Mouse (Mus musculus) E14TG2a.4 (cell line): ENCODE measurements around the gene Arl14.
"Not testable (repeated sequence)": the region's sequence is repeated elsewhere in the genome, so short reads cannot be mapped to it uniquely, and the experiment has no call there.

Experiments used
- H3K27me3 ChIP-seq: 2 replicates; pipeline ENCODE4 v1.6.1; 2014; ENCODE audit warnings: low read length, control low read depth; ENCODE audit not compliant: insufficient read depth
- H3K36me3 ChIP-seq: 2 replicates; pipeline ENCODE4 v1.6.1; 2014; ENCODE audit warnings: low read length, control low read depth; ENCODE audit not compliant: insufficient read depth
- H3K4me1 ChIP-seq: replicated peaks from 2 replicates; pipeline ENCODE4 v1.6.1; 2014; ENCODE audit warnings: low read depth, low read length, control low read depth
- H3K4me3 ChIP-seq: replicated peaks from 2 replicates; pipeline ENCODE4 v1.5.1; 2014; ENCODE audit warnings: mild to moderate bottlenecking, low read length
- H3K9me3 ChIP-seq: 2 replicates; pipeline ENCODE4 v1.6.1; 2014; ENCODE audit warnings: low read length, control low read depth
- CTCF ChIP-seq: conservative IDR thresholded peaks from 2 replicates; pipeline ENCODE4 v1.5.1; 2014; ENCODE audit warnings: low read length
- NANOG ChIP-seq: IDR thresholded peaks from 2 replicates; pipeline ENCODE4 v1.6.1; 2014; ENCODE audit warnings: borderline replicate concordance, low read length, mixed read lengths
- POU5F1 ChIP-seq: IDR thresholded peaks from 2 replicates; pipeline ENCODE4 v1.6.1; 2014; ENCODE audit warnings: low read length, borderline replicate concordance

Arl14 gene

DNA sequence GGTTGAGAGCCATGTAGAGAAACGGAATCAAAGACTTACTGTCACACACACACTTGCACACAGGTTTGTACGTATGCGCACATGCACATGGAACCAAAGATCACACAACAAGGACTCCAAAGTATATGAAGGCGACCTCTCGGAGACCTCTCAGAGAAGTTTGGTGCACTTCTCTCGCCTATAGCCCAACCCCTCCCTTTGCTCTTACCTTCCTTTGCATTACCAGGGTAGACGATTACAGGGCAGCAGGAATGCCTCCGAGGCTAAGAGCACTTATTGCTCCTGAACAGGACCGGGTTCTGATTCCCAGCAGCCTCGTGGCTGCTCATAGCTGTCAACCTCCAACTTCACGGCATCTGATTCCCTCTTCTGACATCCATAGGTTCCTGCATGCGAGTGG lies 14.3 kb downstream of the Arl14 start:
- H3K4me1 ChIP-seq = peaks cover 22% of the 10 kb centered on the region
- H3K36me3 ChIP-seq = no peaks in the 10 kb centered on the region
- H3K27me3 ChIP-seq = 0 out of 2 replicates have a peak, but pooled peaks cover 5% of the 10 kb centered on the region
- TF ChIP-seq POU5F1 (no peak), CTCF (no peak), NANOG (no peak)
- H3K9me3 ChIP-seq = no peaks in the 10 kb centered on the region
- H3K4me3 ChIP-seq = no peak overlapping the region

DNA sequence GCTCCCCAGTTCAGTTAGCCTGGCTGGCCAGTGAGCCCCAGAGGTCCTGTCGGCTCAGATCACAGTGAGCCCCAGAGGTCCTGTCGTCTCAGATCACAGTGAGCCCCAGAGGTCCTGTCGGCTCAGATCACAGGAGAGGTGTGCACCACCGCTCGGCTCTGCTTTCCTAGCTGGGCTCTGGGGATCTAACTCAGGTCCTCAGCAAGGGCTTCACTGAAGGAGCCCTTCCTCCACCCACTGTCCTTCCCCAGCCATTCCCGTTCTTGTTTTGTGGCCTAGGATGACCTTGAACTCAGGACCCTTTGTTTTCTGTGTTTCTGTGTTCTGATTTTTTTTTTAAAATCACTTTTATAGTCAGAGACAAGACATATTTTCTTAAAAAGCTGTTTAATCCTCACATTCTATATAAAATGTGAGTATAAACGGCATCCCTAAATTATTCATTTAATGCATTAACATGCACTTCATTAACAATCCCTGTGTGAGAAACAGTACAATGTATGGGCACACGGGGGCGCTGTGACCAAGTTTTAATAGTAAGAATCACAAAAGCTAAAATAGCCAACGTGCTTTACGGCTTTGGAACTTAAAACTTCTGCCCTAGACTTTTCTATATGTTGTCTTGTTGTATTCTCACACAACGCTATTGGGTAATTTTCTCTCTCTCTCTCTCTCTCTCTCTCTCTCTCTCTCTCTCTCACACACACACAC lies 16.1 kb downstream of the Arl14 start:
- Histone ChIP-seq H3K4me1 (peaks cover 19% of the 10 kb centered on the region), H3K36me3 (no peaks in the 10 kb centered on the region), H3K4me3 (no peak overlapping the region), H3K27me3 (0 out of 2 replicates have a peak, but pooled peaks cover 5% of the 10 kb centered on the region), H3K9me3 (no peaks in the 10 kb centered on the region)
- TF ChIP-seq CTCF = peak; percentile 66
- no peak for TF ChIP-seq POU5F1

DNA sequence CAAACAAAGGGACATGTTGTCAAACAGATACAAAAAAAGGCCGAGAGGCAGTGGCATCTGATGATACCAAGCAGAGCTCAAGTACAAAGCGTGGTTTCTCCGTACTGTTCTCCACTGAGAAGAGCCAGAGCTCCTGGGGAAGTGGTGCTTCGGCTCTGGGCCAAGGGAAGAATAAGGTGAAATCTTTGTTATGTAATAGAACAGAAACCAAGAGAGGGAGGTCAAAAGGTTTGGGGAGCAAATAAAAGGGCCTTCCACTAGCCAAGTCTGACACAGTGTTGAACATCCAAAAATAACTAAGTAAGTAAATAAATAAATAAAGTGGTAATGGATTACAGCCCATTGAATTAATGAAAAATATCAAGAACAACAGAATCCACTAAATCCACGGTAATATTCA lies 17.0 kb downstream of the Arl14 start:
- Histone ChIP-seq H3K4me1 (peaks cover 9% of the 10 kb centered on the region), H3K4me3 (no peak overlapping the region), H3K36me3 (no peaks in the 10 kb centered on the region), H3K9me3 (no peaks in the 10 kb centered on the region), H3K27me3 (0 out of 2 replicates have a peak, but pooled peaks cover 5% of the 10 kb centered on the region)
- TF ChIP-seq POU5F1 = no peak
- TF ChIP-seq CTCF = no peak
- TF ChIP-seq NANOG = no peak

DNA sequence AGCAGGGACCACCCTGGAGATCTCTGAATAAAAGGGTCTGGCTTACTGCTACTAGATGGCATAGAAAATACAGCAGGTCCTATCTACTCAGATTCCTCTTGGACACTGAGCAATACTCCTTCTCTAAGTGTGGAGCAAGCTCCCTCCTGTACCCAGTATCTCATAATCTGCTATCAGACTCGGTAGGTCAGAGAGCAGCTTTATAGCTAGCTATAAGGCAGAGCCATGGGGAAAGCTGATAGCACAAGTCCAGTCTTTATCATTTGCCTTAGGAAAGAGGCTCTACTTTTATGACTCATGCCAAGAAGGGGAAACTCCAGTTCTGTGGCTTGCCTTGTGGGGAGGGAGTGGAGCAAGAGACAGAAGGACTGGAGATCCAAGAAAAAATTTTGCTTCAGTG lies 18.8 kb downstream of the Arl14 start:
- Histone ChIP-seq H3K36me3 (no peaks in the 10 kb centered on the region), H3K9me3 (no peaks in the 10 kb centered on the region), H3K4me3 (no peak overlapping the region), H3K27me3 (0 out of 2 replicates have a peak, but pooled peaks cover 5% of the 10 kb centered on the region), H3K4me1 (no peaks in the 10 kb centered on the region; the same call in 1 of the 2 replicates)
- TF ChIP-seq CTCF (no peak), POU5F1 (no peak), NANOG (no peak)

DNA sequence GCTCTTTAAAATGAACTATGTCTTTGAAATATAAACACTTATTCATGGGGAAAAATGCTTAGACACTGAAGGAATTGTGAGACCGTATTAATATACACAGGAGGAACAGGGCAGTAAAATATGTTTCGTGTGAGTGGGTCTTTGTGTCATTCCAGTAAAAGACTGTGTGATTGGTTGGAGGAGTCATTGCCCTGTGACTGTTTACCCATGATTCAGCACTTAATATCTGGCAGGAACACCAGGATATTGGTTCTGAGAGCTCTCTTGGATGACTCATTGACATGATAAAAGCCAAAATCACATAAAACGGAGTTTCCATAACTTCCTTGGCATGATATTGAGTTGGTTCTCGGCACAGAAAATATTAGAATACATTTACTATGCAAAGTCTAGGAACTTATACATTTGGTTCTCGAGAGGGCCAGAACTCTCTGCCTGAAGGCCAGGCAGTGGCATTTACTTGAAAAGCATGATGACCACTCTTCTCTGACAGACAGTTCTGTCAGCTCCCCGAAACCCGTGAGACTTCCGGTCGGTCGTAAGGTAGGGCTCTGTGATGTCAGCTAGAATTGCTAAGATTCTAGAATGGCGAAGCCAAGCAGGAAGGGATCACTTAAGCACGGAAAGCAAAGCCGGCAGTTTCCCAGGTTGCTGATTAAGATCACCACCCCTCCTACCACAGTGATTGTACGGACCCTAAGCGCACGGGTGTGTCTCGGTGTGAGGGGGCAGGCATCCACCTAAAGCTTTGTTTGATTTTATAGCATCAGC lies 31.1 kb downstream of the Arl14 start:
- no peak for TF ChIP-seq CTCF
- no peak for TF ChIP-seq NANOG
- no peak for TF ChIP-seq POU5F1
- Histone ChIP-seq H3K4me3 (no peak overlapping the region), H3K9me3 (no peaks in the 10 kb centered on the region), H3K36me3 (no peaks in the 10 kb centered on the region), H3K27me3 (peaks cover 6% of the 10 kb centered on the region; the same call in 1 of the 2 replicates), H3K4me1 (no peaks in the 10 kb centered on the region)

DNA sequence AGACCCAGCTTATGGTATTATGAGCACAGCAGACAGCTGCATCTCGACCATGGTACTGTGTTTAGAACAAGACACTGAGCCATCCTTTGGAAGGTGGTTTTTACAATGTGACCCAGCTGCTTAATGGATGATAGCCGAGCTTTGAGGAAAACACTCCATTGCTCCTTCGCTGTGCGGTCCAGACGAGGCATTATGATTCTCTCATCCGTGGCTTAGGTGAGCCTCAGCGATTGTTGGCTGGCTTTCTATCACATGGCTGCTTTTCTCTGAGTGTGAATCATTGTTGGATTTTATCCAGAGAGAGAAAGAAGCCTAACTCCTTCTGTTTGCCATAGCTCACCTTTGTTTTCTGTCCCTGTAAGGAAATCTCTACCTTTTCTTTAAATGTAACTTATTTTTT lies 32.5 kb downstream of the Arl14 start:
- H3K27me3 ChIP-seq = peaks cover 6% of the 10 kb centered on the region; the same call in 1 of the 2 replicates
- H3K4me3 ChIP-seq = no peak overlapping the region
- no peaks in the 10 kb centered on the region for H3K4me1 ChIP-seq
- no peaks in the 10 kb centered on the region for H3K9me3 ChIP-seq
- no peaks in the 10 kb centered on the region for H3K36me3 ChIP-seq
- no peak for TF ChIP-seq POU5F1
- no peak for TF ChIP-seq NANOG
- TF ChIP-seq CTCF = no peak

DNA sequence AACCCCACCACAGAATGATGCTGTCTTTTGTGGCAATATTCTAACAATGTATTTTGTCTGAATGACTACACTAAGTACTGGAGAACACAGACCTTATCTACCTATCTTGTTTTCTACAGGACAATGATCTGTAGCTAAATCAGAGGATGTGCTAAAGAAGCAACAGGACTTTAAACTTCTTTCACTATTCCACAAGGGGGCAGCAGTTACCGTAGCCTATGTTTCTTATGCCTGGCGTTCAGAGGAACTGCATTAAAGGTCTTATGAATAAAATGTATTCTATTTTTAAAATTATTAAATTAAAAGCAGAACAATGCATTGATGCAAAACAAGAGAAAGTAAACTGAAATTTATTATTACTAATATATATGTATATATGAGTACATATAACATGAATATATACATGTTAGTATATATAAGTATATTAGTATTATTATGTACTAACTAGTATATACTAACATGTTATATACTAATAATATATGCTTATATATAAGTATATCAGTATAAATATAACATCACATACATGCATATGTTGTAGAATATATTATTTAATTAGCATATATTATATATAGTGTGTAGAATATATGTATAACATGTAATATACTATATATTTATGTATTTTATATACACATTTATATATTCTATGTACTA lies 35.0 kb downstream of the Arl14 start:
- Histone ChIP-seq H3K4me1 (no peaks in the 10 kb centered on the region), H3K9me3 (no peaks in the 10 kb centered on the region), H3K4me3 (no peak overlapping the region), H3K36me3 (no peaks in the 10 kb centered on the region), H3K27me3 (peaks cover 6% of the 10 kb centered on the region; the same call in 1 of the 2 replicates)
- TF ChIP-seq NANOG (no peak), CTCF (peak; percentile 69)

DNA sequence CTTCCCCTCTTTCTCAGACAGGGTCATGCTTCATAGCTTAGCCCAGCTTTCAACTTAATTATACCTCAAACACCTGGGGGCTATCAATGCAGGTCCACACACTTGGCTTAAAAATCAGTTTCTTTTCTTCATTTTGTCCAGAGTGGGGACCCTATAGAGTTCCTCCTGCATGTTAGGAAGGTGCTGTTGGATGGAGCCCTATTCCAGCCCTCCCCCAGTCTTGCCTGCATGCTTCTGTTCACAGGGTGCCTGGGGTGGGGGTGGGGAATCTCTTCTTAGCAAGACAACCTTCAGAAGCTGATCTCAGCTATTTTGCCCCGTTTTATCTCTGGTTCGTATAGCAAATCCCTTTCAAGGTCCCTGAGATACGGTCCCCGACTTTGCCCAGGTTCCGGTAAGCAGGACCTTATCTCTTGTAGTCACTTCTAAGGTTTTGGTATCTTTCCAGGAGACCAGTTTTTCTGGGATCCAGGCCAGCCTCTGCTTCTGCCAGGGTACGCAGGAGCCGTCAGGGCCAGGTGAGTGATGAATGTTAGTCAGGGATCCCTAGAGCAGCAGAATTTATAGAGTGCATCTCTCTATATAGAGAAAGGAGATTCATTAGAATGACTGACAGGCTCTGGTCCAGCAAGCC lies 40.9 kb downstream of the Arl14 start:
- TF ChIP-seq NANOG (no peak), POU5F1 (no peak), CTCF (no peak)

DNA sequence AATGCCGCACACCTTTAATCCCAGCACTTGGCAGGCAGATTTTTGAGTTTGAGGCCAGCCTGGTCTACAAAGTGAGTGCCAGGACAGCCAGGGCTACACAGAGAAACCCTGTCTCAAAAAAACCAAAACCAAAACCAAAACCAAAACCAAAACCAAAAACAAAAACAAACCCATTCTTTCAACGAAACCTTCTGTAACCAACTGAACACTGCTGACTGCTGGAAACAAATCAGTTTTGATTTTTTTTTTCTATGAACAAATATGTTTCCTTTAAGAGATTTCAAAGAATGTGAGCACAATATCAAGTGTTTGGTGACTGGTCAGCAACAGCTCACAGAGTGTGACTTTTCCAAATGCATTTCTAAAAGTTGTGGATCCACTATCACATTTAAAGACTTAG lies 42.1 kb downstream of the Arl14 start:
- H3K36me3 ChIP-seq, H3K4me1 ChIP-seq, H3K4me3 ChIP-seq, H3K9me3 ChIP-seq, H3K27me3 ChIP-seq: not testable (repeated sequence)

More for the DNA sequence above, 40.9 kb downstream of the Arl14 start:
- no peaks in the 10 kb centered on the region for H3K27me3 ChIP-seq
- H3K4me1 ChIP-seq = no peaks in the 10 kb centered on the region
- no peak overlapping the region for H3K4me3 ChIP-seq
- H3K9me3 ChIP-seq = peaks cover 10% of the 10 kb centered on the region
- H3K36me3 ChIP-seq = no peaks in the 10 kb centered on the region
